Mouse (Mus musculus) cerebellum, adult 2 months (tissue): ENCODE data around the gene Tnfsf15.

Experiments used
- CTCF ChIP-seq: fragments of 200-500 bp; IDR thresholded peaks from 2 replicates; pipeline ENCODE4 v1.5.1; 2011; ENCODE audit warnings: low read depth, mild to moderate bottlenecking, control low read depth, low read length, moderate library complexity, borderline replicate concordance; ENCODE audit not compliant: insufficient read depth
- POLR2A ChIP-seq: fragments of 200-500 bp; IDR thresholded peaks from 2 replicates; pipeline ENCODE4 v1.6.1; 2011; ENCODE audit warnings: low read length, control low read depth, borderline replicate concordance; ENCODE audit not compliant: insufficient read depth

GRCm38 (mm10) chr4:63682441-63682840 lies 62.5 kb downstream of the Tnfsf15 start:
- TF ChIP-seq CTCF, result no peak
- no peak for TF ChIP-seq POLR2A
